Mouse (Mus musculus) right cerebral cortex, postnatal 4 days (tissue): Measurements from ENCODE around the gene Hrc.

Experiments
- DNase-seq: peaks from one replicate; pipeline ENCODE4 v3.0.0-alpha.2; 2022

The Hrc gene

GRCm38 (mm10) chr7:45335056-45335455 lies at the start of gene Hrc:
Gene Hrc, plus strand, starts transcription at chr7:45335290.
- DNase-seq: no peak

- DNase-seq: no peak
Observed at GRCm38 (mm10) chr7:45286486-45286885, 48.6 kb upstream of the Hrc start.

- DNase-seq: no peak
Observed at GRCm38 (mm10) chr7:45296626-45297025, 38.5 kb upstream of the Hrc start.

GRCm38 (mm10) chr7:45297563-45297962 lies 37.5 kb upstream of the Hrc start:
- DNase-seq: no peak

- DNase-seq: peak; percentile 70
Observed at GRCm38 (mm10) chr7:45299752-45300151, 35.3 kb upstream of the Hrc start.

- DNase-seq: peak; percentile 83
Observed at GRCm38 (mm10) chr7:45300270-45300669, 34.8 kb upstream of the Hrc start.

GRCm38 (mm10) chr7:45302626-45303025 lies 32.5 kb upstream of the Hrc start:
- DNase-seq: peak; percentile 54

- DNase-seq: no peak
Observed at GRCm38 (mm10) chr7:45304869-45305268, 30.2 kb upstream of the Hrc start.

- DNase-seq: peak; percentile 63
Observed at GRCm38 (mm10) chr7:45305275-45305674, 29.8 kb upstream of the Hrc start.

- DNase-seq: no peak
Observed at GRCm38 (mm10) chr7:45308551-45309240, 26.4 kb upstream of the Hrc start.

- DNase-seq: peak; percentile 49
Observed at GRCm38 (mm10) chr7:45309455-45309854, 25.6 kb upstream of the Hrc start.

GRCm38 (mm10) chr7:45312023-45312422 lies 23.1 kb upstream of the Hrc start:
- DNase-seq: no peak

- no peak for DNase-seq
Observed at GRCm38 (mm10) chr7:45312686-45313453, 22.2 kb upstream of the Hrc start.

GRCm38 (mm10) chr7:45313495-45313894 lies 21.6 kb upstream of the Hrc start:
- DNase-seq: no peak

GRCm38 (mm10) chr7:45315182-45315701 lies 19.8 kb upstream of the Hrc start:
- no peak for DNase-seq

GRCm38 (mm10) chr7:45316536-45316935 lies 18.6 kb upstream of the Hrc start:
- DNase-seq: no peak

GRCm38 (mm10) chr7:45322245-45322644 lies 12.8 kb upstream of the Hrc start:
- DNase-seq: no peak

- DNase-seq: no peak
Observed at GRCm38 (mm10) chr7:45323069-45323468, 12.0 kb upstream of the Hrc start.

GRCm38 (mm10) chr7:45325800-45326199 lies 9.3 kb upstream of the Hrc start:
- no peak for DNase-seq

GRCm38 (mm10) chr7:45328841-45329475 lies 6.1 kb upstream of the Hrc start:
- DNase-seq: no peak

- DNase-seq: no peak
Observed at GRCm38 (mm10) chr7:45331502-45331901, 3.6 kb upstream of the Hrc start.

GRCm38 (mm10) chr7:45332685-45333425 lies 2.2 kb upstream of the Hrc start:
- DNase-seq: peak; percentile 36

- peak; percentile 82 for DNase-seq
Observed at GRCm38 (mm10) chr7:45333431-45333982, 1.6 kb upstream of the Hrc start, which contains the start of gene Trpm4. Gene Trpm4, minus strand, starts transcription at chr7:45333780.
